Mouse (Mus musculus): ENCODE data around the gene Arxes1.
"Not testable (repeated sequence)": the region's sequence is repeated elsewhere in the genome, so short reads cannot be mapped to it uniquely, and the experiment has no call there.

DNA sequence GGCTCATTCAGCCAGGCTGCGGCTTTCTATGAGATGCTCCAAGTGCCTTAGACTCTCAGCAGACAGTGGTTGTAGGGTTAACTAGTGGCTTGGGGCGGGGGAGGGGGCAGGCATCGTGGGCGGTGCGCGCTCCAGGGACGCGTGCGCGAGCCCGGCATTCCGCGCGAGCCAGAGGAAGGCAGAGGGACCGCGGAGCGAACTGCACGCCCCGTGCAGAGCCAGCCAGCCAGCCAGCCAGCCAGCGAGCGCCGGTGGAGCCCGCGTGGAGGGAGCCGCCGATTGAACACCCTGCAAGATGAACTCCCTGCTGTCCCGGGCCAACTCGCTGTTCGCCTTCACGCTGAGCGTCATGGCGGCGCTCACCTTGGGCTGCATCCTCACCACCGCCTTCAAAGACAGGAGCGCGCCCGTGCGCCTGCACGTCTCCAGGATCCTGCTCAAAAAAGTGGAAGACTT lies 39.5 kb upstream of the Arxes1 start, which contains the start of gene Arxes2:
- not testable (repeated sequence) for TF ChIP-seq CTCF (IDR thresholded peaks at IDR 0.05; ENCODE audit: control insufficient read depth, insufficient read depth, low read length); POLR2A (IDR thresholded peaks at IDR 0.05; ENCODE audit: borderline replicate concordance, control insufficient read depth, low read depth, low read length)

Data from bone marrow, adult 2 months (tissue).